Mouse (Mus musculus): ENCODE measurements around the gene Tln1.

DNA sequence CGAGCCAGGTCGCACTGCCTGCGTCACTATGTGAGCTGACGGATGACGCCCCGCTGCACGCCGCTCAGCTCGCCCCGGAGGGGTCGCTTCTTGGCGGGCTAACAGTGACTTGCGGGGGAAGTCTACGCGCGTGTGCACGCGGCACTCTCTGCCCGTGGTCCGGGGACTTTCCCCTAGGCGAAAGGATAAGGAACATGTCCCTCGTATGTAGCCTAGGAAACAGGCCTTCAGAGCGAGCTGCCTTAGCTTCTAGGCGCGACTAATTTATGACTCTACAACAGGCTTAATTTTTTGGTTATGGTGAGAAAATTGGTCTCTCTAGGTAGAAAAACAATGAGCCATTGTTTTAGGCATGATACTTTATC is 69.7 kb downstream of the Tln1 start, which contains the start of gene Ccdc107:
- TF ChIP-seq POLR2A (IDR thresholded peaks at IDR 0.05; ENCODE audit: borderline replicate concordance, low read depth, low read length): no peak
- no peak for TF ChIP-seq CTCF (IDR thresholded peaks at IDR 0.05; ENCODE audit: low read depth, low read length)

Measured in bone marrow macrophage, adult 2 months (primary cell).